Mouse (Mus musculus) right cerebral cortex, adult 2 months (tissue): ENCODE results near the gene Cfdp1.

ENCODE experiments used
- DNase-seq, 2 experiments: peaks; one replicate each; pipeline ENCODE4 v3.0.0; 2021 to 2022; ENCODE audit warnings: low spot score in 2 of 2

Cfdp1 gene

DNA sequence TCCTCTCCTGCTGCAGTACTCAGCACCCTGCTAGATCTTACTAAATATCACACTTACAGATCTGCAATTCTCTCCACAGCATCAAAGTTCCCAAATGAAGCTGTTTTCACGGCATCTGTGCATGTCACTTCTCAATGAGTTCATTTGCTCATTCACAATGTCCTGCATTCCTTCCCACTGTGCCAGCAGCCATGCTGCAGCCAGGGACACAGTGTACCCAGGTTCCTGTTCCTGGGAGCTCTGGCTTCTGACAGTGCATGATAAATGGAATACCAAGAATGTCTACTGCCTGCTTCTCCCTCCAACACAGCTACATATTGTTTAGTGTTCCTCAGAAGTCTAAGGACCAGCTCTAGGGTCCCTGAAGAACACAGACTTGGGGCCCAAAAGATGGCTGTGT is 57.6 kb downstream of the Cfdp1 start:
- DNase-seq, result no peak

DNA sequence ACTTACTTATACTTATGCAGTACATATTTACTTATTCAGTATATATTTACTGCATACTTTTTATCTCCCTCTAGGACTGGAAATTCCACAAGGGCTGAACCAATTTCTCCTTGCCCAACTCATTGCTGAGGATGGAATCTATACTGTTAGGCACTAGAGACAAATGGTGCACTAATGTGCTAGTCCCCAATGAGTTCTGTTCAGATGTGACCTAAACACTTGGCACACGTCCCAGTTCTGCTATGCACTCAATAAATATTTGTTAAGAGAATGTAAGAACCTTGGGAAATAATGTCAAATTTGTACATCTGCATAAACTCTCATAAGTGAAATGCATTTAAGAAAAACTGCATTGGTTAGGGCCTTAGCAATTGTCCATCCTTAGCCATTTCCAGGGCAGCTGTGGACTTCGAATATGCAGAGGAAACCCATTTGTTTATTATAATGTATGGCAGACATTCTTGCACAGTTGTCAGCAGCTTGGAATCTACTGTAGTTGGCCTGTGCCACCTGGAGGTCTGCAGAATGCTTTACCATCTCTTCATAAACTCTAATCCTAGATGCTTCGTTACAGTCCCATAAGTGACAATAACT is 60.7 kb downstream of the Cfdp1 start:
- DNase-seq, result no peak

DNA sequence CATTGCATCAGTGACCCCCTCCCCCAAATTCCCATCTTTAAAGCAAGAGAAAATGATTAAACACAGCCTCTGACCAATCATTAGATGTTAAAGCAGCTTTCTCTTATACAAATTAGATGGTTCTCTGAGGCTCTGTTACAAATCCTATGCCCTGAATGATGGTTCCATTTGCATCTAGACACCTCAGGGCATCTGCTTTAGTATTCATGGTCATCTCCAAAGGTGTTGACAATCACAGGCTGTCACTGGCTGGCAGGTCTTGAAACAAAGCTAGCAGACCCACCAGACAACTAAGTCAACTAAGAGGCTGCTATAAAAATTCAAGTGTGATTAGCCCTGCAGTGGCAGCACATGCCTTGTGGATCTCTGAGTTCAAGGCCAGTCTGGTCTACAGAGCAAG is 64.5 kb downstream of the Cfdp1 start:
- no peak for DNase-seq

DNA sequence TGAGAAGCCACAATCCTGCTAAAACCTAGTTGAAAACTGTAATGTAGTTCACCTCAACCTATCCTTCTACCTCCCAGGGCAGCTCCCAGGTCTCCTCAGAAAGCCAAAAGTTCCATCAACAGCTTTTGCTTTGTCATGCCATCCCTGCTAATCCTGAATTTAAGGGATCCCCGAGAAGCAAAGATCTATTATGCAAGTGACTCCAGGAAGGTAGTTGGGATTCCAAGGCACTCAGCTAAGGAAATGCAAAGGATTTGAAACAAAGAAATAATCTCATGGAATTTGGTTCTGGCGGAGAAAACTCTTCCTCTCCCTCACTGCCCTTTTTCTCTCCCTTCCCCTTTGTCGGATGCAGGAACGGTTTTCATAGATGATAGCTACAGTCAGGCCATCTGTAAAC is 64.9 kb downstream of the Cfdp1 start:
- no peak for DNase-seq

DNA sequence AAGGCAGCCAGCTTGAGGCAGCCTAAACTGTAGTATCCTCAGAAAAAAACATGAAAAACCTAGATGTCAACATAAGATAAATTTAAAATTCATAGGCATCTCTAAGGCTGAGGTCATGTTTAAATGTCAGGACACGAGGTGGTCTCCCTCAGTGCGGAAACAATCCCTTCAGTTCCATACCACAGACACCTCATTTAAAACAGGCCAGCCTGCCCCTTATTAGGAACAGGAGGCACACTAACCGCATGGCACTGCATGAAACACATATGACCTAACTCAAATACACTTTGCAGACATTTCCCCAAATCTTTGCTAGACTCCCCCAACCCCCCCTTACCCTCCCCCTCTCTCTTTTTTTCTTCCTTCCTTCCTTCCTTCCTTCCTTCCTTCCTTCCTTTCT is 65.6 kb downstream of the Cfdp1 start:
- no peak for DNase-seq

DNA sequence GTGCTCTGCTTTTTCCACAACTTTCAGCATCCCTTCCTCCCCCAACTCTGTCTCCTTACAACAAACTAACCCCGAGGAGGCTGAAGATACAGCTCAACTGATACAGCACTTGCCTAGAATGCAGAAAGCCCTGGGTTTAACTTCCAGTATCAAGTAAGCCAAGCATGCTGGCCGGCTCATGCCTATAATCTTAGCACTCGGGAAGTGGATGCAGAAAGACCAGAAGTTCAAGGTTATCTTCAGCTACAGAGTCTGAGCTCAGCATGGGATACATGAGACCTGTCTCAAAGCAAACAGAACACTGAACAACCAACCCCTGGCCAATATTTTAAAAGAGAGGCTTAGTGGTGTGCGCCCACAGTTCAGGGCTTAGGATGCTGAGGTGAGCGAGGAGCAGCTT is 66.0 kb downstream of the Cfdp1 start:
- no peak for DNase-seq

DNA sequence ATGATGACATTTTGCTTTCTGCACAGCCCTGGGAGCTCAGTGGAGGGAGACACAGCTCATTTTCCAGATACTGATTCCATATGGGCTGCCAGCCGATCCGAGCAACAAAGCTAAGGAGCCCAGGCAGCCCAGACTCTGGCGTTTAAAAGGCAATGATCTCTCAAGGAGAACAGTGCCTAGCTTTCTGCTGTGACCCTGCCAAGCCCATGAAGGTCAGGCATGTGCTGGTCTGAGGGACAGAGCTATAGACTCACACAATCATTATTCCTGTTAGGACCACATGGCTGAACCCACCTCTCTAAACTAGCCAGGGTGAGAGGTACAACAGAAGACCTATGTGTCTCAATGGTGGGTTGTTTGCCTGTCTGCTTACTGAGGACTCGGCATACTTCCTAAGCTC is 66.4 kb downstream of the Cfdp1 start:
- DNase-seq, result no peak

DNA sequence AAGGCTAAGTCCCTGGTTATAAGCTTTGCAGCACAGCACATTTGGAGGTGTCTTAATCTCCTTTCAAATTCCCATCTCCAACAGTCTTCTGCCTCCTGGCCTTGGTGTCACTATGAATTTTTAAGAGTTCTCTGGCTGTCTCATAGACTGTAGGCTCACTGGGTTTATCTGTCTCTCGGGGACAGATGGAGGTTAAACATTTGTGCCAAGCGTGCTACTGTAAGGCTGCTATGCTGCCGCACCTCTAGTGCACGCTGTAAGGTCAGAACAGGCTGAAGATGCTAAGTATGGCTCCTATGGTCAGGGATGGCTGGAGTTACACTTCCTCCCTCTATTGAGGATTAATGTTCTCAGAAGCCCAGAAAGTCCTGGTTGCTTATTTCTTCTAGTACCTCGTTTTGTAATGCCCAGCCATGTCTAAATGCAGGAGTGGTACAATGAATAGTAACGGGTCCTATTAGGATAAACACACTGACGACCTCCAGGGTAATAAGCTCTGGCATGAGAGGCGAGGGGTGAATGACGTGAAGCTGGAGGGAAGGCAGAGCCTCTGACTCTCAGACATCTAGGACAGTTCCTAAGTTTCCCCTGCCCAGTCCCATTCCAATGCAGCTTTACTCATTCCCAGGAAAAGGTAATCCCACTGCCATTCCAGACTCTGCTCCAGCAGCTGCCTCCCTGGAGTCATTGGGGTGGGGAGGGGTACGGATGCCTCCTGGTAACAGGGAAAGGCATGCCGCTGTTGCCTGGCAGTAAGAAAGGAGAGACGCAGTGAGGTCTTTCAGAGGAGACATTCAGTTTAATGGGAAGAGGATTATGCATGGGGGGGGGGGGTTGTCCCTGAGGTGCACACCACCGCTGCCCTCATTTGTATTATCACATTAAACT is 67.1 kb downstream of the Cfdp1 start:
- no peak for DNase-seq

DNA sequence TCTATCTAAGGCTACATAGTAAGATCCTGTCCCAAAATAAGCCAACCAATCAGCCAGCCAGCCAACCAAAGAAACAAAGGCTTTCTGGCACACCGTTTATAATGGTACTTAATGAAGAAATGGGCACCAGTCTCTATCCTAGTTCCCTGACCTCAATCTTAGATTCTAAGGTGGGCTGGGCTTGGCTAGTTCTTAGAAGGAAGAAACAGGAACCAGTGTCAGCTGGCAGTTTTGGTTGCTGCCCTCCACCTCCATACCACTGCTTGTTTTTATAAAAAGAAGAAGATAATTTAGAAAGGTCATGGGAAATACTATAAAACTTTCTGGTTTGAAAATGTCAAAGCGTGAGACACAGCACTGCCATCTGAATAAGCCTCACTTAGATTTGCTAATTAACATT is 68.0 kb downstream of the Cfdp1 start:
- DNase-seq, result no peak

DNA sequence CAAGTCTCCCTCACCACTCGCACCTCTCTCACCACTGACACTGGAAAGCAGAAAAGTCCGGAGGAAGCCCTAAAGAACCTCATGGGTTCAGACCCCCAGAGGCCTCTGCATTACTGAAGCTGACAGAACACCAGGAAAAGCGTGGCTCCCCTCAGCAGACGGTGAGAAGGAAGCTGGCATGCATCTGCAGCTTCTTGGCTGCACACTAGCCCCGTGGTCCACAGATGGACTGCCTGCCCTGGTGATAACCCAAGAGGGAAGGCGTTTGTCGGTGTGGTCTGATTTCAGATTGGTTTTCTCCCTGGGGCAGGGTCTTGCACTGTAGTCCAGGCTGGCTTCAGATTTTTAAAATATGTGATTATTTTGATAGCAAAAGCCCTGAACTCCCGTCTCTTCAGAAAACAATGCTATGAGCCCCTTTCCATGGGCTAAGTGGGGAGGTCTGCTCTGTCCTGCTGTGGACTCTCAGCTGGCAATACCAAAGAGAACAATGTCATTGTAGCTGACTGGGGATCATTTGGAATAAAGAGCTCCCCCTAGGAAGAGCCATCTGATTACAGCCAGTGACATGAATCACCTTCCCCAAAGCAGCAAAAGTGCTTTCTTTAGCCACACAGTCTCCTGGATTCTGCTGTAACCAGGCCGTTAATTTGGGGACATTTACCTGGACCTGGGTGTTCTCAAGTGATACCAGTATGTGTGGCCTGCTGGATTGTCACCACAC is 71.3 kb downstream of the Cfdp1 start:
- DNase-seq, result no peak

DNA sequence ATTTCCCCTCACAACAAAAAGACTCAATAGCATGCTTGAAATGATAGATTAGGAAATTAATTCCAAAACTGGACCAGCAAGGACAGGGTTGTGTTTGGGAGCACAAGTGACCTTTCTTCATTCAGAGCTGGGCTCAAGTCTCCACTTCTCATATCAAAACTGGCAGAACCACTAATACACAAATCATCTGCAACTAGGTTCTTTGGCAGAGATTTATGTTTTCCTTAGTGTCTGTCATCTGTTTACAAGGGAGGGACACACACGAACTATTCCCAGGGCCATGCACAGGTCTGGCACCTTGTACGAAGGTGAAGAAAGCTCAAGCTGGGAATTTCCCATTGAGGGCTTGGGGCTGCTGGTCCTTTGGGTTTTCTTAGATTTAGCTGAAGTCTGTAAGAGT is 71.9 kb downstream of the Cfdp1 start:
- no peak for DNase-seq

DNA sequence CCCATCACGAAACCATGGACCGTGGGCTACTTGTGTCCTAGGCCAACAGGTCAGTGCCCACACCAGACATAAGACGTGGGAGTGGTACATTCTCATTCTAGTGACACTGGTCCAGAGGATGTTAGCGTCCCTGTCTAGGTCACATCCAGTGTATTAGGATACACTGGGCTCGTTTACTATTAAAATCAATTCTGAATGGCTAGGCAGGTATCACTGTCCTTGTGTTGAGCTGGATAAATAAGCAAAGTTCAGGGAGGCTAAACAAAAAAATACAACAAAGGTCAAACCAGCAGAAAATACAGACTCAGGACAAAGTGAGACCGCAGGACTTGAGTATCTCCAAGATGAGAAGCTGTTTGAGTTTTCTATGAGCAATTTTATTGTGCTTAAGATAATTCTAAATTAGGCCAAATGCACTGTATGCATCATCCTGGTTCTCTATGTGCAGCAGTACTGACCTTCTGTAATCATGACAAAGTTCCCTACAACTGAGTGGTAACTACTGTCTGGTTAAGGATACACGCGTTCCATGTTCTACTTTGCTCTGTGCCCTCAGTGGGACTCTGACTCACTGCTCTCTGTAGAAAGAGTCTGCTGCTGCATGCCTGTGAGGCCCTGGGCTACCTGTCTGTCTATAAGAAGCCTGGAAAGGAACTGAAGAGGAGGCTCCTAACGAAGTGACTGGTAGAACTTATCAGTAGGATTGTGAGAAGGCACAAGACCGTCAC is 73.2 kb downstream of the Cfdp1 start:
- DNase-seq, result no peak

DNA sequence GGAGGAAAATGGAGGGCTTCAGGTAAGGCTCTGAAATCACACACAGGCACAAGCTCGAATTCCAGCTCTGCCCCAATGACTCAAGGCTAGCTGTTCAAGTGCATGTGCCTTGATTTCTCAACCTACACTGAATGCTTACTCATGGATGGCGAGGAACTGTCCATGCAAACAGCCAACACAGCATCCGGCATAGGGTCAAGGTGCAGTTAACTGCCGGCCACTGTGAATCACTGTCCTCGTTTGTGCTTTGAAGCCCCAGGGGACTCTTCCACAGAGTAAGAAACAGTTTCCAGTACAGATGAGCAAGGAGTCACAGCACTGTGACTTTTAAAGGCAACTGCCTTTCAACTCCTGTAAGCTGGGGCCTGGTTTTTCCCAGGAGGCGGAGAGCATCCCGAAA is 74.4 kb downstream of the Cfdp1 start:
- no peak for DNase-seq

DNA sequence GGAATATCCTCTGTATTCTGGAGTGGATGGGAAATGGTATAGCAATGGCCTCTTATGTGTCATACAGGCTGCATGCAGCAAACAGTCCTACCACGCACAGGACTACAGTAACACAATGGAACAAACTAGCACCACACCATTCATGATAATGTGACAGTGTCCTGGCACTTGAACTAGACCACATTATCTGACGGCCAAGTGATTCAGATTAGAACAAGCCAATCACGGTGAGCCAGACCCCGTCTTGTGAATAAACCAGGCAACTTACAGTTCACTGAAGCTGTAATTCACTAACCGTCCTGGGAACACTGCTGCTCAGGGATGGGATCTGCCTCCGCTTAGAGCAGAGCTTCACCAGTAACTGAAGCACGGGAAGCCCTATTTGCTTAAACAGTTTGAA is 75.3 kb downstream of the Cfdp1 start:
- no peak for DNase-seq

DNA sequence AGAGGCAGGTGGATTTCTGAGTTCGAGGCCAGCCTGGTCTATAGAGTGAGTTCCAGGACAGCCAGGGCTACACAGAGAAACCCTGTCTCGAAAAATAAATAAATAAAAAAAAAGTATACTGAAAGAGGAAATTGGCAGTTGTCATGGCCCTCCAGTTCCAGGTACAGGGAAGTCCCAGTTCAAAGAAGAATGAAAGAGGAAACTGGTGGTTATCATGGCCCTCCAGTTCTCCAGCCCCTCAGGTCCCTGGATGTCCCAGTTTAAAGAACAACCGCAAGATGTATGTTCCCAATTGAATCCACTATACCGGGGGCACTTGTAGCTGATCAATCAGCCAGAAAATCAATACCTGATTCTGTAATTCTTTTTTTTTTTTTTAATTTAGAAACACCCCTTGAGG is 77.6 kb downstream of the Cfdp1 start:
- no peak for DNase-seq

DNA sequence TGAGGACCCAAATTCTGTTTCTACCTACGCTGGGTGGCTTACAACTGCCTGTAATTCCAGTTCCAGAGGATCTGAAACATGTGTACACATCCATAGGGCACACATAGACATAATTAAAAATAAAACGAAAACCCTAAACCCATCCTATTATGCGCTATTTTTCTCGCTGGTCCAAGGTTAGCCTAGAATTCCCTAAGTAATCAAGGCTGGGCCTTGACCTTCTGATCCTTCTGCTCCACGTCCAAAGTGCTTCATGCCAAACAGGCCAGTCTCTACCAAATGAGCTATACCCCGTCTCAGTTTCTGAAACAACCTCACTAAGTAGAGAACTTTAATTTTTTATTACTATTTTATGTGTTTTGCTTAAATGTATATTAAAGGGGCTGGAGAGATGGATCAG is 78.3 kb downstream of the Cfdp1 start:
- DNase-seq, result no peak

DNA sequence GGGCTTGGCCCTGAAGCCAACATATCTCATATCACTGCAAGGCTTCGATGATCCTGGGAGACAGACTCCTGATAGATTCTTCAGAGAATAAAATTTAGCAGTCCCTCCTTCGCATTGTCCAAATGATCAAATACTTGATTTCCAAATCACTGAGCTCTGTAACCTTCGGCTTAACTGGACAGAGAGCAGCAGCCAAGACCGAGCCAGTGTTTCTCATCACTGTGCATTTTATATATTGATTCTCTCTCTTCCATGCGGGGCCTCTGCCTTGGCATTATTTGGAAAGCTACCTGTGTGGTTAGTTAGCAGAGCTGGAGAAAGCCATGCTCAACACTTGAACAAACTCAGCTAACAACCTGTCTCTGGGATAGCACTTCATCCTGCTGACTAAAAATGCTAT is 80.6 kb downstream of the Cfdp1 start:
- DNase-seq, result no peak

DNA sequence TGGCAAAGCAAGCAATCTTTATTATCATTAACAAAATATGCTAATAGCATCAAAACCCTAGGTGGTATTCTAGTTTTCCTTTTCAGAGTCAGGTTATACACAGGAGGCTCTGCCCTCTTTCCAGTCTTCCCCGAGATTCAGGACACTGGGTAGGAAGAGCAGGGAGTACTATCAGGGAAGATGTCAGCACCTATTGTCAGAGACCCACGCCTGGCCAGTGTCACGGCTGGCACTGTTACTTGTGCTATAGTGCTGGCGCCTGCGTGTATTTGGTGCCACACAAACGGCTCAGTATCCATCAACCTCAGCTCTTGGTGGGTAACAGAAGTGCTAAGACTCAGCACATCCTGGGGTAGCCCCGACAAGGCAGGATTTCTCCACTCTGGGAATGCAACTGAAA is 81.0 kb downstream of the Cfdp1 start:
- no peak for DNase-seq

DNA sequence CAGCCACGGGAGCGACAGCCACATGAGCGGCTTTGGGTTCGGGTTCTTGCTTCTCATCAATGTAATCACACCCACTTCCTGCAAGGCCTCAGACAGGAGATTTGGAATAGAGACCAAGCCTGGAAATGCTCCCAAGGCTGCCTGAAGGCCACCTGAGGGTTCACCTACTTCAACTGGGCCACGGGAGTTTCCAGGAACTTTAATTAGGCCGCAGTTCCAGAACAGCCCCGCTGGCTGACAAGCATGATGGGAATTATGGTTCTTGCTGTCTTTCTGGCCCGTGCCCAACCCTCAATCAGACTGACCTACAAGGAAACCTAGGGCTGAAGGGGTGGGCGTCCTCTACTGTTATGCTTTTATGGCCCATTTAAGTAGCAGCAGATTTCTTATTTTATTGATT is 82.0 kb downstream of the Cfdp1 start:
- DNase-seq, result no peak

DNA sequence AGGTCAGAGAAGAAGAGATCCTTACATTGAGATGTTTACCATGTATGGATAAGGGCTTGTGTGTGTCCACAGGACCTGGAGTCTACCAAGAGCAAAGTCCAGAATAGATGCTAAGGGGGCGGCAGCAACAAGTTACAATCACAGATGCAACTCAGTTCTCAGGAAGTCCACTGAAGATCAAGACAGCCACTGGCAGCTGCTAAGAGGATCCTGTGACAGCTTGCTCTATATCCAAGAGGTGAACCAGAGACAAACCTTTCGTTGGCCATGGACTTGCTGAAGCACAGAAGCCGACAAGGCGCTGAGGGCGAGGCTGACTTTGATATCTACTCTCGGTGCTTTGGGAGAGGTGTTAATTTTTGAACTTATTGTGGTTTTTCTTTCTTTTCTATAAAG is 82.5 kb downstream of the Cfdp1 start:
- no peak for DNase-seq

DNA sequence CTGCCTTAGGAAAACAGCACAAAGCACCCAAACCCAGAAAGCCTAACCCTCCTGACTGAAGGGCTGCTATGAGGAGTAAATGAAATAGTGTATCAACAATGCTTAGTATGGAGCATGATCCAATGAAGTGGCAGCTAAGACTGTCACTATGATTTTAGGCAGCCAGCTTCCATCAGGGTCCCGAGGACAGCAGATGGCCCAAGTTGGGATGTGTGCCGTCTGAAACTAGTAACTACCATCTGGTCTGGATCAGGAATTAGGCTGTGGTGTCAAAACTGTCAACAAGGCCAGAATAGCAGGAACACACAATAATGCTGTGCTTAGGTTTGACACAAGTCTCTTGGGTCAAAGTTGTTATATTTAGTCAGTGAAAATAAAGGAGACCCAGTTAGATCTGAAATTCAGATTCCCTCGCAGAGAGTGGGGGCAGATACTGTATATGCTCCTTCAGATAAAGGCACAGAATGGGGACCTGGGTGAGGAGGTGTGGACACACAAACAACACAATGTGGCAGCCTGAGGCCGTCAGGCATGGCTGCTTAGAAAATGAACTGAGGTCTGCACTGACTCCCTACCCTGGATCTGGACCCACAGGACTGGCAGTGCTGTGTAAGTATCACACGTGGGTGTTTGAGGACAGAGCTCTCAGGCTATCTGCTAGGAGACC is 83.0 kb downstream of the Cfdp1 start:
- no peak for DNase-seq
